Mouse (Mus musculus) CH12.LX (cell line): ENCODE data around the gene Gm45717.
"Not testable (repeated sequence)": the region's sequence is repeated elsewhere in the genome, so short reads cannot be mapped to it uniquely, and the experiment has no call there.

Experiments
- CTCF ChIP-seq, 2 experiments: IDR thresholded peaks in 1 of 2; conservative IDR thresholded peaks in 1 of 2; 2 replicates each; pipeline ENCODE4 v1.5.1; 2011 to 2012; ENCODE audit warnings: low read depth in 2 of 2, low read length in 2 of 2, improper control_type of control experiment in 1 of 2, inconsistent platforms in 1 of 2, mild to moderate bottlenecking in 1 of 2, moderate library complexity in 1 of 2
- E2F4 ChIP-seq: IDR thresholded peaks from 2 replicates; pipeline ENCODE4 v1.6.1; 2011; ENCODE audit warnings: low read depth, low read length, improper control_type of control experiment; ENCODE audit not compliant: insufficient replicate concordance
- POLR2A ChIP-seq: IDR thresholded peaks from 2 replicates; pipeline ENCODE4 v1.6.1; 2011; ENCODE audit warnings: low read depth, mild to moderate bottlenecking, improper control_type of control experiment, low read length
- UBTF ChIP-seq: IDR thresholded peaks from 2 replicates; pipeline ENCODE4 v1.6.1; 2012; ENCODE audit warnings: low read depth, mild to moderate bottlenecking, inconsistent platforms, low read length, improper control_type of control experiment, moderate library complexity

- TF ChIP-seq CTCF (conservative IDR thresholded peaks at IDR 0.05 in 1 of 2, IDR thresholded peaks at IDR 0.05 in 1 of 2; ENCODE audit: low read depth in 2 of 2, low read length in 2 of 2); E2F4; POLR2A; UBTF: not testable (repeated sequence)
Measured at GRCm38 (mm10) chr7:140976720-140977119, 21.0 kb upstream of the Gm45717 start.
